In genomic region chr17:31074666-31075065, GRCm38 (mm10) we compare ENCODE assay signal across 10 mouse cellular contexts. TPM values are rescaled to one million over a fixed set of nuclear protein-coding genes. Genes with fewer than 3 reads are reported as not detected.
DNase-seq lines count a peak whose midpoint lies in the region; ATAC-seq and TF ChIP-seq lines count a peak whose summit lies in the region.
"Had no signal": no experiment of that assay in that cellular context is flagged by ENCODE, and none has a peak within 500 bp of the region (broad histone marks: within the 10 kb centered on the region; RNA-seq: fewer than 3 reads in every experiment).

No protein-coding gene starts in this region.

- intact Hi-C loops in left cerebral cortex, postnatal 4 days (cut with DNase I) = no loop called here

- H3K27me3 ChIP-seq in midbrain, embryonic 15.5 days (replicated peaks) = no peaks in the 10 kb centered on the region
- no peaks in the 10 kb centered on the region for H3K27me3 ChIP-seq in midbrain, postnatal 0 days (ENCODE audit: insufficient read depth, low read length)
- H3K27me3 ChIP-seq: hindbrain, embryonic 13.5 days had no signal

- no peak for TF ChIP-seq CTCF in midbrain, postnatal 0 days (IDR thresholded peaks at IDR 0.05)

- 65% methylated on average over 3 of the region's 3 CpGs for WGBS in midbrain, embryonic 15.5 days
- 65% methylated on average over 3 of the region's 3 CpGs for WGBS in midbrain, postnatal 0 days

- ATAC-seq in midbrain, embryonic 15.5 days (replicated peaks) = no peak
- no peak for ATAC-seq in midbrain, postnatal 0 days (ENCODE audit: low FRiP score)

- no peak overlapping the region for H3K4me2 ChIP-seq in midbrain, embryonic 15.5 days
- H3K4me2 ChIP-seq in midbrain, postnatal 0 days (ENCODE audit: low read depth, low read length, poor library complexity, severe bottlenecking) = no peak overlapping the region

- H3K36me3 ChIP-seq in midbrain, embryonic 15.5 days (replicated peaks) = no peaks in the 10 kb centered on the region
- H3K36me3 ChIP-seq in midbrain, postnatal 0 days (ENCODE audit: insufficient read depth, low read length) = no peaks in the 10 kb centered on the region
- H3K36me3 ChIP-seq: hindbrain, embryonic 13.5 days had no signal

- H3K4me1 ChIP-seq in midbrain, embryonic 15.5 days = peaks cover 65% of the 10 kb centered on the region
- H3K4me1 ChIP-seq in midbrain, postnatal 0 days (ENCODE audit: insufficient read depth, low read length) = peaks cover 31% of the 10 kb centered on the region

- peak overlapping the region; percentile 85; the same call in 1 of the 2 replicates for H3K27ac ChIP-seq in midbrain, embryonic 15.5 days
- no peak overlapping the region for H3K27ac ChIP-seq in midbrain, postnatal 0 days (ENCODE audit: low read depth, low read length)

- peak; percentile 54 for DNase-seq in embryo, embryonic 10.5 days (ENCODE audit: low spot score)
- no peak for DNase-seq in embryo, embryonic 9.5 days (ENCODE audit: extremely low spot score)
- no peak for DNase-seq in midbrain, postnatal 0 days (ENCODE audit: low spot score)
- DNase-seq in kidney, postnatal 25 days = peak; percentile 32 to 67
- DNase-seq in thymus, postnatal 0 days (ENCODE audit: low spot score) = peak; percentile 50
- no peak for DNase-seq in left cerebral cortex, postnatal 4 days
- DNase-seq in cerebellum, adult 11-12 months = no peak

- H3K4me3 ChIP-seq in midbrain, embryonic 15.5 days = no peak overlapping the region
- H3K4me3 ChIP-seq in midbrain, postnatal 0 days (ENCODE audit: low read depth, low read length) = no peak overlapping the region
- H3K4me3 ChIP-seq: hindbrain, embryonic 13.5 days had no signal

- no peaks in the 10 kb centered on the region for H3K9me3 ChIP-seq in midbrain, embryonic 15.5 days
- H3K9me3 ChIP-seq in midbrain, postnatal 0 days (ENCODE audit: low read length) = no peaks in the 10 kb centered on the region
- H3K9me3 ChIP-seq: hindbrain, embryonic 13.5 days had no signal

- H3K9ac ChIP-seq in midbrain, embryonic 15.5 days = no peak overlapping the region
- H3K9ac ChIP-seq in midbrain, postnatal 0 days (replicated peaks; ENCODE audit: low read length, poor library complexity, severe bottlenecking) = no peak overlapping the region
- H3K9ac ChIP-seq: hindbrain, embryonic 13.5 days had no signal

RNA-seq across cellular contexts. Expression of gene Abcg1, which starts 17.2 kb away (rescaled TPM):
- polyA plus RNA-seq in midbrain, embryonic 15.5 days (2015; fragmentation: Nextera tagmentation; extraction: Ambion mirVana) = 22.6 and 23.8 TPM in 2 replicates
- total RNA-seq in midbrain, postnatal 0 days (2014; rRNA removed) = 29.2 and 38.7 TPM in 2 replicates
- polyA plus RNA-seq in midbrain, postnatal 0 days (2015; fragmentation: Nextera tagmentation; extraction: Ambion mirVana) = 19.6 and 20.7 TPM in 2 replicates
- polyA plus RNA-seq in thymus, postnatal 0 days (2015; fragmentation: Nextera tagmentation; extraction: Ambion mirVana) = 36.7 and 49.0 TPM in 2 replicates
- total RNA-seq in left cerebral cortex, postnatal 4 days (2021) = 10 to 100 TPM; 18.5 to 20.0 TPM

RNA-seq across cellular contexts. Expression of gene Tff3, which starts 54.8 kb away (rescaled TPM):
- 0.40 and 1.4 TPM in 2 replicates for polyA plus RNA-seq in midbrain, embryonic 15.5 days (2015; fragmentation: Nextera tagmentation; extraction: Ambion mirVana)
- not detected in 2 replicates for total RNA-seq in midbrain, postnatal 0 days (2014; rRNA removed)
- polyA plus RNA-seq in midbrain, postnatal 0 days (2015; fragmentation: Nextera tagmentation; extraction: Ambion mirVana) = 0.52 and 0.83 TPM in 2 replicates
- 7.1 and 8.7 TPM in 2 replicates for polyA plus RNA-seq in thymus, postnatal 0 days (2015; fragmentation: Nextera tagmentation; extraction: Ambion mirVana)
- not detected for total RNA-seq in left cerebral cortex, postnatal 4 days (2021)
- total RNA-seq: megakaryocyte-erythroid progenitor cell, adult 5-6 weeks had no signal

Comparison
In these comparisons a context has a peak if more than half of its experiments do, and no peak if none do; other contexts are left out.
1. DNase-seq: peak in embryo, embryonic 10.5 days (single experiment), kidney, postnatal 25 days (2 of 2) and thymus, postnatal 0 days (single experiment); none in embryo, embryonic 9.5 days (single experiment), midbrain, postnatal 0 days (single experiment), left cerebral cortex, postnatal 4 days (single experiment) and cerebellum, adult 11-12 months (single experiment).